Mouse (Mus musculus): Measurements from ENCODE around the gene Zfp273.
"Not testable (repeated sequence)": the region's sequence is repeated elsewhere in the genome, so short reads cannot be mapped to it uniquely, and the experiment has no call there.

DNA sequence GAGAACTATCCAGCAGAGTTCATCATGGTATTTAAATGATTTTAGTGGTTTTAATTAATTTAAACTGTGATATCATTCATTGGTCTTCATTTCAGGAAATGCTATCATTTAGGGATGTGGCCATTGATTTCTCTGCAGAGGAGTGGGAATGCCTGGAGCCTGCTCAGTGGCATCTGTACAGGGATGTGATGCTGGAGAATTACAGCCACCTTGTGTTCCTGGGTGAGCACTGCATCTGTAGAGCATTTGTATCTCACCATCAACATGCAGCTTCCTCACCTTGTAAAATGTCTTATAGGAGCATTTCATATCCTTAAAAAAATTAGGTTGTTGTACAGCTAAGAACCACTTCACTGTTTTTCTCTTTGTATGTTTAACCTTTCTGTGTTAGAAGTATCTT lies 19.6 kb downstream of the Zfp273 start:
- TF ChIP-seq CTCF (IDR thresholded peaks at IDR 0.05; ENCODE audit: borderline replicate concordance, insufficient read depth, low read depth, low read length); POLR2A (IDR thresholded peaks at IDR 0.05; ENCODE audit: borderline replicate concordance, insufficient read depth, low read length): not testable (repeated sequence)
